Mouse (Mus musculus) brain, adult 2 months (tissue): ENCODE results near the gene Apoc3.

Experiments used
- DNase-seq: peaks from one replicate; pipeline ENCODE4 v3.0.0; 2011; ENCODE audit warnings: low read depth, low spot score

Gene Apoc3

DNA sequence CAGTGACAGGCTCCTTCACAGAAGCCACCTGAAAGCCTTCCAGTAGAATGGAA is at the start of gene Apoc3:
Gene Apoc3 (minus strand): TSS at position 41 of the 53 bp plus-strand sequence.
- DNase-seq = no peak

- peak; percentile 94 for DNase-seq
These were observed 47.4 kb upstream of the Apoc3 start, which contains the start of gene Bud13 for GRCm38 (mm10) chr9:46282631-46283436. TSS of gene Bud13 (plus strand) at chr9:46283008.

DNA sequence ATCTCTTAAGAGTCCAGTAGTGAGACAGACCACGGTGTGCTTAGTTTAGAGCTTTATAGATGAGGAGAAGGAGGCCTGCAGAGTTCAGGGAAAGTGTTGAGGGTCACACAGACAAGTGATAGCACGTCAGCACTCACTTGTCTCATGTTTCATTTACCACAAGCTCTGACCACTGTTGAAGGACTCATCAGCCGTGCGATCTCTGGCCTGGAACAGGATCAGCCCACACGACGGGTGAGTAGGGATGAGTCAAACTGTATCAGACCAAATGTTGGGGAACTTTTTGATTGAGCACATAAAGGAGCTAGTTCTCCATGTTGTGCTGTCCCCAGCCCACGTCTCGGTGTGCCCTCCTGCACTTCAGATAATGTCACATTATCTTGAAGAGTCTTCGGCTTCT is 39.1 kb upstream of the Apoc3 start:
- DNase-seq = no peak

DNA sequence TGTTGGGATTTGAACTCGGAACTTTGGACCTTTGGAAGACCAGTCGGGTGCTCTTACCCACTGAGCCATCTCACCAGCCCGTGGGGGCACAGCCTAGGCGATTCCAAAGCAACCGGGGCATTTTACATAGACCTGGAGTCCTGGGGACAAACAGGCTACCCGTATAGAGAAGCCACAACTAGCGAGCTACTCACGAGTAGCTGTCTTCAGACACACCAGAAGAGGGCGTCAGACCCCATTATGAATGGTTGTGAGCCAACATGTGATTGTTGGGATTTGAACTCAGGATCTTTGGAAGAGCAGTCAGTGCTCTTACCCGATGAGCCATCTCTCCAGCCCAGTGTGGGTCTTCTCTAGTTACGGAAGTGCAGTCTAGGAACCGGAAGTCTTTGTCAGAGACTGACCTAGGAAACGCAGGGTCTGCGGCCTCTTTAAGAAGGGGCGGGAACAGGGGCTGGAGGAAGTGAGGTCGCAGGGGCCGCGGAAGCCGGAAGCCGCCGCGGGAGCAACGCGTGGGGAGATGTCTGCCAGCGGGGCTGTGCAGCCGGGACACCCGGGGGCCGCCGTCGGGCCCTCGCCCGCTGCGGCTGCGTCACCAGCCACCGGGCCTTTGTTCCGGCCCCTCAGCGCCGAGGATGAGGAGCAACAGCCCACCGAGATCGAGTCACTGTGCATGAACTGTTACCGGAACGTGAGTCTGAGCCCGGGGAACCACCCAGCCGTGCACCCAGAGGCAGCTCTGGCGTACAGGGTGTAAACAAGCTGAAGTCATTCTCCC is 37.4 kb upstream of the Apoc3 start, which contains the start of gene Zpr1:
Gene Zpr1 (plus strand): TSS at position 388 of the 778 bp plus-strand sequence.
- DNase-seq = peak; percentile 98

DNA sequence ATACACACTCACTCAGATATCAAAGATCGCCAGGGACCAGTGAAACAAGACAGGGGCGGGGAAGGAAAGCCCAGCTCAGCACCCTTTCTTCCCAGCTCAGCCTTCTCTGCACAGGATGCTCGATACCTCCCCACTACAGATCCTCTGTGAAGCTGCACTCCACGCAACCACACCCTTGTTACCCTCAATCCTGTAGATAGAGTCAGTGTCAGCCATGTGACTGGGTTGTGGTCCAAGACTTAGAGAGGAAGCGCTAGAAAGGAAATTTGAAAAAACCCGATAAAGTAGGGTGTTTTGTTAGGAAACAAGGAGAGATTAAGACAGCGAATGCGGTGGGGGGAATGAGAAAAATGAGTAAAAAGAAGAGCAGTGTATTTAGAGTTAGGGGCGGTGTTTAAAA is 36.6 kb upstream of the Apoc3 start:
- no peak for DNase-seq

- DNase-seq = no peak
These were observed 35.3 kb upstream of the Apoc3 start for GRCm38 (mm10) chr9:46270782-46271181.

DNA sequence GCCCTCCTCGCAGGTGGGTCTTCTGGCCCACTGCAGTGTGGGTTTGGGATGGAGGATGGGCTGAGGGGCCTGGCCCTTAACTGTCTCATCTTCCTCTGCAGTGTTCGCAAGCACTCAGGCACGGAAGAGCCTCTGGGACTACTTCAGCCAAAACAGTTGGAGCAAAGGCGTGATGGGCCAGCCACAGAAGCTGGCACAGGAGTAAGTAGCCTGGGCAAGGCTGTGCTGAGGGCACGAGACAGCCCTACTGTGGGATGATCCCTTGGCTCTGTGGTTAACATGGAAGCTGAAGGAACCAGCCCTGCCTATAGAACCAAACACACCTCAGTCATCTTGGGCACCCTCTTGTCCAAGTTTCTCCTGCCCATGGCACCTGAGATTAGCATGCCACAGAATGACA is 33.7 kb upstream of the Apoc3 start:
- no peak for DNase-seq

DNA sequence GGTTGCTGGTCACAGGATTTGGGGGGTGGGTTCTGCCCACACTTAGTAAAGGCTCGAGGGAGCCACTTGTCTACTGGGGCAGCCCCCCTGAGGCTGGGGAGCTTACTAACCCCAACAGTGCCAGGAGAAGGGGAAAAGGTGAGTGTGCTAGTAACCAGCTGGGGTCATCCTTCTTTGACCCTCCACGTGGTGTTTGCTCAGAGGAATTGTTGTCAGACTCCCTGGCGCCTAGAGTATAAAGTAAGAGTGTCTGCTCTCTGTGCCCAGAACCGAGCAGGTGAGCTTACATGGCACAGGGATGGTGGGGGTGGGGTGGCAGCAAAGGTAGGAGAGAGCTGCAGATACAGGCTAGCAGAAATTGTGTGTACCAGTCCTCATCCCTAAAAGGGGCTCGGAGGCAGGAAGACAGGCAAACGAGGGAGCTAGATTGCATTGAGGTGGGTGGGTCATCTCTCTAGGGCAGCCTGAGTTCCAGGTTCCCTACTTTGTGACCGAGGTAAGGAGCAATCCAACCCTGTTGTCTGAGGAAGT is 33.0 kb upstream of the Apoc3 start, which contains the start of gene Apoa5:
Gene Apoa5 (plus strand): TSS at position 291 of the 531 bp plus-strand sequence.
- DNase-seq = no peak

DNA sequence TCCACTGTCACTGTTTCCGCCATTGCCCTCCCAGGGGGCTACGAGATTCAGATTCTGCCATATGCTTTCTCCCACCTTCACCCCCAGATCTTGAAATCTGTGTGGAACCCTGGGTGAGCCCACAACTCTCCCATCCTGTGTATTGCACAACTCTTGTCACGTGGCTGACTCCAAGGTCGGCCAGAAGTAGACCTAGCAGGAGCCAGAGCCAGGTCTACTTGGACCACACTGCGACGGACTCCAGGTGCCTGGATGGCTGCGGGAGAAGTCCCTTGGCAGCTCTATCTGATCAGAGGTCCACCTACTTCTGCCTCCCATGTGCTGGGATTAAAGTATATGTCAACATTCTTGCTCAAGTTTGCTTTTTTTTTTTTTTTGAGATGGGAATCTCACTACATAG is 25.7 kb upstream of the Apoc3 start:
- DNase-seq = no peak

GRCm38 (mm10) chr9:46259111-46259510 is 23.7 kb upstream of the Apoc3 start:
- no peak for DNase-seq

GRCm38 (mm10) chr9:46257546-46257945 is 22.1 kb upstream of the Apoc3 start:
- DNase-seq = no peak

- peak; percentile 14 for DNase-seq
These were observed 21.4 kb upstream of the Apoc3 start for GRCm38 (mm10) chr9:46256658-46257385.

DNA sequence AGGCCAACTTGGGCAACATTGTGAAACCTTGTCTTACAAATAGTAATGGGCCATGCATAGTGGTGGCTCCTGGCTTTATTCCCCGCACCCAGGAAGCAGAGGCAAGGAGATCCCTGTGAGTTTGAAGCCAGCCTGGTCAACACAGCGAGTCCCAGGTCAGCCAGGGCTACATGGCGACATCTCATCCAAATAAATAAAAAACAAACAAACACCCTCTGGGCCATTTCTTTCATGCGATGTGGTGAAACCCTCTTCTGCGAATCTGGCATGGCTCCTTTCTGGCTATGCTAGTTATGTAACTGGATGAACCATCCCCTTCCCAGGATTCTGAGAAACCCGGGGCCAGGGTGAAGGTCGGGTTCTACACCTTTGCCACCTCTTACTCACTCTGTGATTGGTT is 20.7 kb upstream of the Apoc3 start:
- no peak for DNase-seq

- peak; percentile 94 for DNase-seq
These were observed 11.4 kb upstream of the Apoc3 start for GRCm38 (mm10) chr9:46246752-46247324.

GRCm38 (mm10) chr9:46243584-46243983 is 8.1 kb upstream of the Apoc3 start:
- DNase-seq = no peak

- no peak for DNase-seq
These were observed 7.7 kb upstream of the Apoc3 start for GRCm38 (mm10) chr9:46243122-46243521.

- no peak for DNase-seq
These were observed 6.4 kb upstream of the Apoc3 start for GRCm38 (mm10) chr9:46241818-46242217.

DNA sequence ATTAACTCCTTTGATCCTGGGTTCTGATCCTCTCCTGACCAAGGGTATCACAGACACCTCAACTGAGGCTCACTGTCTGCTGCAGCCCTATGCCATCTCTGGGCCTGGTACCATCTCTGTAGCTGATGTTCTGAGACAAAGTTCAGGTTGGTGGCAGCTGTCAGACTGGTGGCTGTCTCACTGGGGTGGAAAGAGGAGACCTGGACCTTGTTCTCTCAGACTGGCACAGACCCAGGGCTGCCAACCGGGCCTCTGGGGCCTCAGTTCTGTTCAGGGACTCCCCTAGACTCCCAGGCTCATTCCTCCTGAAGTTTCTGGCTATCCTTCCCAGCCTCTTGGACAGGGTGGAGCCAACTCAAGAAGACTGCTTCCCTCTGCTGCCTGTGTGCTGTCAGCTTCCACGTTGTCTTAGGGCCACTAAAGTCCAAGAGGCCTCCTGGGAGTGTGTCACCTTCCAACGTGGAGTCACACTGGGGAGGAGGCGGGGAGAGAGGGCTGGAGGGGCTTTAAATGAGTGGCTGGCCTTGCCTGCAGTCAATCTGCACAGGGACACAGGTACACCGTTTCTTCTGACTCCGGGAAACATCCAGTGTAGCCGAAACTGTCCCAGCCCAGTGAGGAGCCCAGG is 5.2 kb upstream of the Apoc3 start, which contains the start of gene Apoa4:
Gene Apoa4 (plus strand): TSS at position 171 of the 628 bp plus-strand sequence.
- DNase-seq = no peak

- DNase-seq = no peak
These were observed 3.4 kb upstream of the Apoc3 start for GRCm38 (mm10) chr9:46238850-46239249.

- DNase-seq = no peak
These were observed 213 bp upstream of the Apoc3 start for GRCm38 (mm10) chr9:46235649-46236048.

DNA sequence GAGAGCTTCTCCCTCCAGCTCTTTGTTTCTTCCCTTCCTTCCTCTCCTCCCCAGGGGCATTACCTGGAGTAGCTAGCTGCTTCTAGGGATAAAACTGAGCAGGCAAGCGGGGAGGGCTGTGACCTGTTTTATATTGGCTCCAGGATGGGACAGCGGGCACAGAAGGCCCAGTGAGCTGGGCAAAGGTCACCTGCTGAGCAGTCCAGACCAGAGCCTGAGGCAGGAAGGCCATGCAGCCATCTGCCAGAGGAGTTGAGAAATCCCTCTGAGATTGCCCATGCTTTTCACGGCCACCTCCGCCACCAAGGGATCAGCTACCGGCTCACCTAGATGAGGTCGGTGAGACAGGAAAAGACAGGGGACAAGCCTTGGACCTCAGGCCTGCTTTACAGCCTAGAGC is 240 bp downstream of the Apoc3 start:
- peak; percentile 57 for DNase-seq
